Mouse (Mus musculus): ENCODE data around the gene Stab1. TPM values are rescaled to one million over a fixed set of nuclear protein-coding genes. Genes with fewer than 3 reads are reported as not detected.

Stab1 gene
- polyA plus RNA-seq, 1 experiment: 0.57 TPM

DNA sequence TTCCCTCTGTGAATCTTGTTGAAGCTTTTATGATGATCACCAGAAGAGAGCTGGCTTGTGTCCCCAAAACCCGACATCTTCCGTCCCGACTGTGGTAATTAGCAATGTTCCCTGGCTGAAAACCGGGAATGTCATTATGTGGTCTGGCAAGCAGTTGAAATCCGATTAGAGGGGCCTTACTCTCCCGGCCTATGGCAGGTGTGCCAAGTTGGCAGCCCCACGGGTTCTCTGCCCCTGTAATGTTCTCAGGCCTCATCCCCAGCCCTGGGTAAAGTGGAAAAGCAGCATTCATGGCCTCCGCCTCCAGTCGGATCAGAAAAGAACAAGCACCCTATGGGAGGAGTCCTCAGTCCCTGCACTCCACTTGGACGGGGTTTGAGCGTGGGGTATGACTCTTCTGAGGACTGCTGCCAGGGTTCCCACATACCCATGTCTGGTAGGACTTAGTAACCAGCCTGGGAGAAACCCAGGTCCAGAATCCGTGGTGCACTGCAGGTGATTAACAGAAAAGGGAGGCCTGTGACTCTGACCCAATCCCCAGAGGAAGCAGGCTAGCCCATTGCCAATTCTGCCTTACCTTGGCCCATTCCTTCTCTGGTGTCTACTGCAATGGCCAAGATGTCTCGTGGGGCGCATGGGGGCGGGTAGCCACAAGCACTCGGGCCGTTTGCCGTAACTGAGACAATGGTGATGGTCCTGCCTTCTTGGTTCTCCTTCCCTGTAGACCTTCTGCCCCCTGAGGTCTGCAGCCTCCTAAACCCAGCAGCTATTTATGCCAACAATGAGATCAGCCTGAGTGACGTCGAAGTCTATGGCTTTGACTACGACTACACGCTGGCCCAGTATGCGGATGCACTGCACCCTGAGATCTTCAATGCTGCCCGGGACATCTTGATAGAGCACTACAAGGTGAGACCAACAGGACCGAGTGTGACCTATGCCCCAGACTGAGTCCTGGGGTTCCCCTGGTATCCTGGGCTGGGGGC, 34.1 kb downstream of the Stab1 start:
- Histone ChIP-seq H3K36me3 (ENCODE audit: control insufficient read depth, insufficient read depth, low read length, poor library complexity, severe bottlenecking) (peaks cover 11% of the 10 kb centered on the region; the same call in 1 of the 2 replicates), H3K9ac (ENCODE audit: low read depth, poor library complexity, severe bottlenecking) (no peak overlapping the region), H3K27ac (ENCODE audit: insufficient read depth, low read length) (no peak overlapping the region), H3K27me3 (ENCODE audit: control insufficient read depth, insufficient read depth, low read length, poor library complexity, severe bottlenecking) (no peaks in the 10 kb centered on the region), H3K4me3 (ENCODE audit: low read depth, low read length) (no peak overlapping the region), H3K9me3 (replicated peaks; ENCODE audit: control insufficient read depth, insufficient read depth, low read length, poor library complexity, severe bottlenecking) (no peaks in the 10 kb centered on the region), H3K4me1 (ENCODE audit: control insufficient read depth, insufficient read depth, low read length) (peaks cover 7% of the 10 kb centered on the region)
- TF ChIP-seq EP300 (IDR thresholded peaks at IDR 0.05; ENCODE audit: insufficient read depth, low read depth, low read length) (no peak), CTCF (IDR thresholded peaks at IDR 0.05; ENCODE audit: low read depth, low read length) (no peak), POLR2A (IDR thresholded peaks at IDR 0.05; ENCODE audit: insufficient read depth, low read length) (no peak)

DNA sequence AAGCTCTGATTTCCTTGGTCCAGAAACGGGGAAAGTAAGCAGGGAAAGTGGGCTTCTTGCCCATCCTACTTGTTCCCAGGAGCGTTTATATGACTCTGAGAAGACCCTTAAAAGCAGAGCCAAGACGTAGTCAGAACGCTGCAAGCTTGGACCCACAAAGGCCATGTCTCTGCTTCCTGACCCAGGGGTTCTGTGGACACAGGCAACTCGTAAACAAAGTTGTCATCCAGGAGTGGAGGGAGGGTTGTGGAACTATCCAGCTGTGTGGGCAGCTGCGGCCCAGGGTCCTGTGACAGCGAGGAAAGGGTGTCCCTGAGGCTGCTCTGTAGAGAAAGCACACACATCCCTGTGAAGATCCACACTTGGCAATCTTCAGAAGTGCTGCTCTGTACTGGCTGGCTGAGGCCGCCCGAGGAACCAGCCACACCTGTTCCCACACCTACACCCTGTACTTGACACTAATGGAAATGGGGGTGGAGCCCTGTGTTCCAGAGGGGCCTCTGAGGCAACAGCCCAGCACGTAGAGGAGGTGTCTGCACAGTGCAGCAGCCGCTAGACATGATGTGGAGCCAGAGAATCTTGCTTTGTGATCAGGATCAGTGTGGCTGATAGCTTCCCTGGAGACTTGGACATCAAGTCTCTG, 35.3 kb downstream of the Stab1 start:
- H3K27ac ChIP-seq (ENCODE audit: insufficient read depth, low read length): no peak overlapping the region
- TF ChIP-seq EP300 (IDR thresholded peaks at IDR 0.05; ENCODE audit: insufficient read depth, low read depth, low read length): no peak
- TF ChIP-seq CTCF (IDR thresholded peaks at IDR 0.05; ENCODE audit: low read depth, low read length): no peak
- TF ChIP-seq POLR2A (IDR thresholded peaks at IDR 0.05; ENCODE audit: insufficient read depth, low read length): no peak
- peaks cover 7% of the 10 kb centered on the region; the same call in 1 of the 2 replicates for H3K36me3 ChIP-seq (ENCODE audit: control insufficient read depth, insufficient read depth, low read length, poor library complexity, severe bottlenecking)
- no peaks in the 10 kb centered on the region for H3K27me3 ChIP-seq (ENCODE audit: control insufficient read depth, insufficient read depth, low read length, poor library complexity, severe bottlenecking)
- H3K9ac ChIP-seq (ENCODE audit: low read depth, poor library complexity, severe bottlenecking): no peak overlapping the region
- no peak overlapping the region for H3K4me3 ChIP-seq (ENCODE audit: low read depth, low read length)
- H3K4me1 ChIP-seq (ENCODE audit: control insufficient read depth, insufficient read depth, low read length): peaks cover 2% of the 10 kb centered on the region
- no peaks in the 10 kb centered on the region for H3K9me3 ChIP-seq (replicated peaks; ENCODE audit: control insufficient read depth, insufficient read depth, low read length, poor library complexity, severe bottlenecking)

DNA sequence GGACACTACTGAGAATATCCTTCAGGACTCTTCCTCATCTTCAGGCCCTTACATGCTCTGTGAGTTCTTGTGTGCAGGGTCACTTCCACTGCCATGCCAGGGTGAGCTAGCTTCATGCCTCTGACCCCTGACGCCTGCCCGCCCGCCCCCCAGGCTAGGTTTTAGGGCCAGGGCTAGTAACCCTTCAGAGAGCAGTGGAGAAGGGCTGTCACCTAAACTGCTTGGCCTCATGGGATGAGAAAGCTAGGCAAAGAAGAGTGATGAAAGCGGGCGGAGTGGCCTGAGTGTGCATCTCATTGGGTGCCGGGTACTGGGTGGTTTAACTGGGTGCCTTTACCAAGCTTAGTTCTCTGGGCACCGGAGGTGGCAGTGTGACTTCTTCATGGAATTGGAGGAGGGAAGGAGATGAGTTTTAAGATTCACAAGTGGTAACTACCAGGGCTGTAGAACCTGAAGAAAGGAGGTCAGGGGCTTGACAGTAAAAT, 35.9 kb downstream of the Stab1 start:
- Histone ChIP-seq H3K36me3 (ENCODE audit: control insufficient read depth, insufficient read depth, low read length, poor library complexity, severe bottlenecking) (peaks cover 7% of the 10 kb centered on the region; the same call in 1 of the 2 replicates), H3K9me3 (replicated peaks; ENCODE audit: control insufficient read depth, insufficient read depth, low read length, poor library complexity, severe bottlenecking) (no peaks in the 10 kb centered on the region), H3K4me1 (ENCODE audit: control insufficient read depth, insufficient read depth, low read length) (peaks cover 2% of the 10 kb centered on the region), H3K27me3 (ENCODE audit: control insufficient read depth, insufficient read depth, low read length, poor library complexity, severe bottlenecking) (no peaks in the 10 kb centered on the region), H3K4me3 (ENCODE audit: low read depth, low read length) (no peak overlapping the region), H3K9ac (ENCODE audit: low read depth, poor library complexity, severe bottlenecking) (no peak overlapping the region), H3K27ac (ENCODE audit: insufficient read depth, low read length) (no peak overlapping the region)
- TF ChIP-seq POLR2A (IDR thresholded peaks at IDR 0.05; ENCODE audit: insufficient read depth, low read length): no peak
- no peak for TF ChIP-seq EP300 (IDR thresholded peaks at IDR 0.05; ENCODE audit: insufficient read depth, low read depth, low read length)
- TF ChIP-seq CTCF (IDR thresholded peaks at IDR 0.05; ENCODE audit: low read depth, low read length): no peak

DNA sequence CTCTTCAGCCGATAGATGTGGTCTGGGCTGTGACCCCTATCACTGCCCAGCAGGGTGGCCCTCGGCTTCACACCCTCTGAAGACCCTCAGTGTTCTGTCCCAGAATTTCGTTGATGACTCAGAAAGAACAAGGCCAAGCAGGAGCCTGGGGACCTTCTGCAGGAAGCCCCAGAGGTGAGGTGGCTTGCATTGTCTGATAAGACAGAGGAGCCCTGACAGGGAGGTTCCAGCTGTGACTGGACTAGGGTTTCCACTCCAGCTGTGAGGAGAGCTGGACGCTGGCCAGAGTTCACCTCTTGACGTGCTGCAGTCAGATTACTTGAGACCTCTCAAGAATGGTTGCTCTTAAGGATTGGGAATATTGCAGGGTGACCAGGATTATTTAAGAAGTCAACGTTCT, 36.4 kb downstream of the Stab1 start:
- H3K36me3 ChIP-seq (ENCODE audit: control insufficient read depth, insufficient read depth, low read length, poor library complexity, severe bottlenecking): peaks cover 7% of the 10 kb centered on the region; the same call in 1 of the 2 replicates
- no peaks in the 10 kb centered on the region for H3K4me1 ChIP-seq (ENCODE audit: control insufficient read depth, insufficient read depth, low read length)
- no peak overlapping the region for H3K27ac ChIP-seq (ENCODE audit: insufficient read depth, low read length)
- H3K9ac ChIP-seq (ENCODE audit: low read depth, poor library complexity, severe bottlenecking): peak overlapping the region; percentile 80
- no peaks in the 10 kb centered on the region for H3K9me3 ChIP-seq (replicated peaks; ENCODE audit: control insufficient read depth, insufficient read depth, low read length, poor library complexity, severe bottlenecking)
- no peaks in the 10 kb centered on the region for H3K27me3 ChIP-seq (ENCODE audit: control insufficient read depth, insufficient read depth, low read length, poor library complexity, severe bottlenecking)
- H3K4me3 ChIP-seq (ENCODE audit: low read depth, low read length): peak overlapping the region; percentile 97
- TF ChIP-seq POLR2A (IDR thresholded peaks at IDR 0.05; ENCODE audit: insufficient read depth, low read length) (no peak), CTCF (IDR thresholded peaks at IDR 0.05; ENCODE audit: low read depth, low read length) (no peak), EP300 (IDR thresholded peaks at IDR 0.05; ENCODE audit: insufficient read depth, low read depth, low read length) (no peak)

DNA sequence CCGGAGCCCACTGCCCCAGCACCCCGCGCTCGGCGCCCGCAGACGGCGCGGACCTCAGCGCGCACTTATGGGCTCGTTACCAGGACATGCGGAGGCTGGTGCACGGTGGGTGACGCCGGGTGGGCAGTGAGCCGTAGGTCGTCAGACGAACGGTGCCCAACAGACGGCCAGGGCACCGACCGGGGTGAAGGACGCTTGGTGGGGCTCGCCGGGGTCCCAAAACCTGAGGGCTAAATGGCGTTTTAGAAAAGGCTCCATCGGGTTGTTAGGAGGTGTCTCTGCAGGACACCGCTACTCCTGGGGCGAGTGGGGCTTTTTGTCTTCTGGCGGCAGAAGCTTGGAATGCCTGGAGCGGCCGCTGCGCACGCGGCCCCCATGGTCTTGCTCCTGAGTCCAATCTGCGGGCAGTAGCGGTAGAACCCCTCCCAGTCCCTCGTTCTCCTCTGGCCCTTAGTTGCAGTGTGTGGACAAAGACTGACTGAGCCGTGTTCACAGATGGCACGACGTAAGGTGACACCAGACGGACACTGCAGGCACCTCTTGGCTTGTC, 37.1 kb downstream of the Stab1 start:
- peak overlapping the region; percentile 80 for H3K9ac ChIP-seq (ENCODE audit: low read depth, poor library complexity, severe bottlenecking)
- TF ChIP-seq EP300 (IDR thresholded peaks at IDR 0.05; ENCODE audit: insufficient read depth, low read depth, low read length) (no peak), POLR2A (IDR thresholded peaks at IDR 0.05; ENCODE audit: insufficient read depth, low read length) (no peak), CTCF (IDR thresholded peaks at IDR 0.05; ENCODE audit: low read depth, low read length) (no peak)
- H3K9me3 ChIP-seq (replicated peaks; ENCODE audit: control insufficient read depth, insufficient read depth, low read length, poor library complexity, severe bottlenecking): no peaks in the 10 kb centered on the region
- H3K27ac ChIP-seq (ENCODE audit: insufficient read depth, low read length): no peak overlapping the region
- H3K36me3 ChIP-seq (ENCODE audit: control insufficient read depth, insufficient read depth, low read length, poor library complexity, severe bottlenecking): peaks cover 7% of the 10 kb centered on the region; the same call in 1 of the 2 replicates
- no peaks in the 10 kb centered on the region for H3K4me1 ChIP-seq (ENCODE audit: control insufficient read depth, insufficient read depth, low read length)
- H3K4me3 ChIP-seq (ENCODE audit: low read depth, low read length): peak overlapping the region; percentile 97
- H3K27me3 ChIP-seq (ENCODE audit: control insufficient read depth, insufficient read depth, low read length, poor library complexity, severe bottlenecking): no peaks in the 10 kb centered on the region
